ENCODE assay signal across 28 mouse cellular contexts in genomic region chr2:146515081-146515480, GRCm38 (mm10). TPM values are rescaled to one million over a fixed set of nuclear protein-coding genes. Genes with fewer than 3 reads are reported as not detected.
DNase-seq lines count a peak whose midpoint lies in the region; ATAC-seq and TF ChIP-seq lines count a peak whose summit lies in the region.
"Had no signal": no experiment of that assay in that cellular context is flagged by ENCODE, and none has a peak within 500 bp of the region (broad histone marks: within the 10 kb centered on the region; RNA-seq: fewer than 3 reads in every experiment).

No protein-coding gene starts in this region.

- no peaks in the 10 kb centered on the region for H3K9me3 ChIP-seq in lung, postnatal 0 days (ENCODE audit: low read length)
- H3K9me3 ChIP-seq: embryonic facial prominence, embryonic 10.5 days; embryonic facial prominence, embryonic 13.5 days; forebrain, embryonic 12.5 days; forebrain, embryonic 15.5 days; G1E; heart, embryonic 13.5 days; hindbrain, embryonic 10.5 days; hindbrain, embryonic 13.5 days; intestine, embryonic 15.5 days had no signal

- no peak overlapping the region for H3K4me3 ChIP-seq in heart, adult 2 months
- no peak overlapping the region for H3K4me3 ChIP-seq in lung, postnatal 0 days (ENCODE audit: low read depth, low read length)
- H3K4me3 ChIP-seq in lung, adult 2 months (replicated peaks; ENCODE audit: extremely low read depth, low read depth, low read length) = no peak overlapping the region
- no peak overlapping the region for H3K4me3 ChIP-seq in bone marrow macrophage, adult 2 months (ENCODE audit: insufficient read depth, low read length)
- H3K4me3 ChIP-seq: embryonic facial prominence, embryonic 10.5 days; embryonic facial prominence, embryonic 13.5 days; erythroblast, embryonic 14.5 days; forebrain, embryonic 12.5 days; forebrain, embryonic 15.5 days; heart, embryonic 13.5 days; hindbrain, embryonic 10.5 days; hindbrain, embryonic 13.5 days; intestine, embryonic 15.5 days had no signal

- H3K9ac ChIP-seq in heart, adult 2 months (ENCODE audit: low read depth, low read length) = no peak overlapping the region
- no peak overlapping the region for H3K9ac ChIP-seq in lung, postnatal 0 days (replicated peaks; ENCODE audit: low read depth)
- H3K9ac ChIP-seq: embryonic facial prominence, embryonic 13.5 days; forebrain, embryonic 12.5 days; forebrain, embryonic 15.5 days; heart, embryonic 13.5 days; hindbrain, embryonic 13.5 days; intestine, embryonic 15.5 days had no signal

- H3K27me3 ChIP-seq in heart, adult 2 months (ENCODE audit: control insufficient read depth, insufficient read depth, low read length) = no peaks in the 10 kb centered on the region
- no peaks in the 10 kb centered on the region for H3K27me3 ChIP-seq in lung, postnatal 0 days (replicated peaks; ENCODE audit: insufficient read depth, low read length)
- H3K27me3 ChIP-seq: CH12.LX; embryonic facial prominence, embryonic 13.5 days; forebrain, embryonic 12.5 days; forebrain, embryonic 15.5 days; heart, embryonic 13.5 days; hindbrain, embryonic 13.5 days; intestine, embryonic 15.5 days had no signal

- TF ChIP-seq CTCF in heart, adult 2 months (IDR thresholded peaks at IDR 0.05) = no peak
- no peak for TF ChIP-seq CTCF in lung, postnatal 0 days (IDR thresholded peaks at IDR 0.05)
- TF ChIP-seq CTCF in lung, adult 2 months (IDR thresholded peaks at IDR 0.05; ENCODE audit: insufficient read depth, low read length) = no peak
- TF ChIP-seq CTCF in bone marrow macrophage, adult 2 months (IDR thresholded peaks at IDR 0.05; ENCODE audit: low read depth, low read length) = no peak

- WGBS in heart, adult 2 months = 33% methylated on average over 2 of the region's 2 CpGs
- 55% methylated on average over 2 of the region's 2 CpGs for WGBS in lung, postnatal 0 days
- WGBS in lung, adult 2 months = 59% methylated on average over 2 of the region's 2 CpGs

- no peak for TF ChIP-seq POLR2A in heart, adult 2 months (IDR thresholded peaks at IDR 0.05; ENCODE audit: insufficient read depth, low read depth, low read length)
- no peak for TF ChIP-seq POLR2A in lung, adult 2 months (IDR thresholded peaks at IDR 0.05; ENCODE audit: borderline replicate concordance, extremely low read depth, low read depth, low read length)
- no peak for TF ChIP-seq POLR2A in bone marrow macrophage, adult 2 months (IDR thresholded peaks at IDR 0.05; ENCODE audit: borderline replicate concordance, low read depth, low read length)

- H3K36me3 ChIP-seq in heart, adult 2 months (ENCODE audit: control insufficient read depth, insufficient read depth, low read length) = peaks cover 2% of the 10 kb centered on the region
- H3K36me3 ChIP-seq in lung, postnatal 0 days (ENCODE audit: insufficient read depth, low read length) = no peaks in the 10 kb centered on the region
- H3K36me3 ChIP-seq: embryonic facial prominence, embryonic 10.5 days; embryonic facial prominence, embryonic 13.5 days; forebrain, embryonic 12.5 days; forebrain, embryonic 15.5 days; G1E; heart, embryonic 13.5 days; hindbrain, embryonic 10.5 days; hindbrain, embryonic 13.5 days; intestine, embryonic 15.5 days had no signal

- H3K4me2 ChIP-seq in lung, postnatal 0 days (replicated peaks; ENCODE audit: low read depth, low read length) = no peak overlapping the region
- H3K4me2 ChIP-seq: embryonic facial prominence, embryonic 13.5 days; forebrain, embryonic 12.5 days; forebrain, embryonic 15.5 days; heart, embryonic 13.5 days; hindbrain, embryonic 13.5 days; intestine, embryonic 15.5 days had no signal

- no peak for TF ChIP-seq EP300 in heart, adult 2 months (IDR thresholded peaks at IDR 0.05; ENCODE audit: insufficient read depth, low read depth, low read length)
- no peak for TF ChIP-seq EP300 in lung, postnatal 0 days (IDR thresholded peaks at IDR 0.05)

- no peak for DNase-seq in heart, adult 2 months
- no peak for DNase-seq in heart, postnatal 4 days
- DNase-seq in lung, postnatal 0 days (ENCODE audit: low spot score) = peak; percentile 72
- DNase-seq in lung, adult 2 months = no peak
- no peak for DNase-seq in retina, embryonic 14.5 days (ENCODE audit: low spot score)
- DNase-seq: adrenal gland, postnatal 10 days; adrenal gland, postnatal 36 days; B cell, adult 2 months; cerebellum, adult 11-12 months; cerebellum, adult 8-10 months; cerebellum, postnatal 10 days; cerebellum, postnatal 36 days; embryo, embryonic 11 days; gastrocnemius, postnatal 25 days had no signal

- H3K79me2 ChIP-seq in heart, adult 2 months (replicated peaks; ENCODE audit: control insufficient read depth, insufficient read depth, low read length) = no peaks in the 10 kb centered on the region

- peak overlapping the region; percentile 66 for H3K27ac ChIP-seq in heart, adult 2 months
- H3K27ac ChIP-seq in lung, postnatal 0 days (ENCODE audit: low read length) = no peak overlapping the region
- 0 out of 2 replicates have a peak overlapping the region, but pooled peaks have one; percentile 2 for H3K27ac ChIP-seq in bone marrow macrophage, adult 2 months (ENCODE audit: insufficient read depth, low read depth, low read length)
- H3K27ac ChIP-seq: embryonic facial prominence, embryonic 10.5 days; embryonic facial prominence, embryonic 13.5 days; forebrain, embryonic 12.5 days; forebrain, embryonic 15.5 days; heart, embryonic 13.5 days; hindbrain, embryonic 10.5 days; hindbrain, embryonic 13.5 days; intestine, embryonic 15.5 days had no signal

- peaks cover 1% of the 10 kb centered on the region for H3K4me1 ChIP-seq in heart, adult 2 months (ENCODE audit: control insufficient read depth, insufficient read depth, low read length)
- H3K4me1 ChIP-seq in lung, postnatal 0 days (ENCODE audit: insufficient read depth, low read depth, low read length) = no peaks in the 10 kb centered on the region
- peaks cover 3% of the 10 kb centered on the region; the same call in 1 of the 2 replicates for H3K4me1 ChIP-seq in lung, adult 2 months (ENCODE audit: control insufficient read depth, insufficient read depth, low read length)
- H3K4me1 ChIP-seq in bone marrow macrophage, adult 2 months (ENCODE audit: control insufficient read depth, insufficient read depth, low read length) = peaks cover 24% of the 10 kb centered on the region

- no peak for ATAC-seq in lung, postnatal 0 days
- ATAC-seq: forebrain, embryonic 15.5 days; hindbrain, embryonic 16.5 days; intestine, embryonic 15.5 days; Patski had no signal

- intact Hi-C loops in heart, adult 2 months (cut with DNase I) = loop anchor here (5.0 to 10.0 kb wide), 3 partner anchors 47 to 1970 kb away; no protein-coding TSS in a partner anchor

RNA-seq across cellular contexts. Expression of gene Ralgapa2, which starts 2.9 kb away (rescaled TPM):
- 10 to 100 TPM; 36.7 to 41.3 TPM for total RNA-seq in heart, adult 2 months (2021)
- 14.5 and 25.3 TPM in 2 replicates for polyA plus RNA-seq in heart, adult 2 months (2012; rRNA removed)
- total RNA-seq in heart, postnatal 4 days (2021) = 10 to 100 TPM; 33.1 to 35.7 TPM
- 9.1 and 9.7 TPM in 2 replicates for polyA plus RNA-seq in lung, postnatal 0 days (2015; fragmentation: Nextera tagmentation; extraction: Ambion mirVana)
- polyA plus RNA-seq in lung, adult 2 months (2012; rRNA removed) = 21.1 and 22.7 TPM in 2 replicates
- polyA plus RNA-seq in bone marrow macrophage, adult 2 months (2012; ENCODE audit: insufficient read depth, insufficient read length, missing spikeins) = 8.6 and 9.1 TPM in 2 replicates
